Comparison of ENCODE assay signal across 8 mouse cellular contexts in the genomic region with DNA sequence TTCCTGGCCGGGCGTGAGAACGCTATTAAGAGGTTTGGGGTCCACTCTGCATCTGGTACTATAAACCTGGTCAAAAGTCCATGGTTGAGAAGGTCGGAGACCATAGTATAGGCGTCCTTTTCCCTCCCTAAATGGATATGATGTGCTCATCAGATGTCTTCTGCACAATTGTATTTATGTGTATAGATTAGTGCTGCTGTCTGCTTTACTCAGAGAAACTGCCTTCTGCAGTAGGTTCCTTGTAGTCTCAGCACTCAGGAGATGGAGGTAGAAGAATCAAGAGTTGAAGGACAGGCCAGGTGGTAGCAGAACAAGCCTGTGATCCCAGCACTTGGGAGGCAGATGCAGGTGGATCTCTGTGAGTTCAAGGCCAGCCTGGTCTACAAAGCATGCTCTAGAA. TPM values are rescaled to one million over a fixed set of nuclear protein-coding genes. Genes with fewer than 3 reads are reported as not detected.
DNase-seq lines count a peak whose midpoint lies in the region; ATAC-seq lines count a peak whose summit lies in the region.

No protein-coding gene starts in this region.

- H3K4me3 ChIP-seq in kidney, embryonic 14.5 days (ENCODE audit: low read length), result peak overlapping the region; percentile 37
- peak overlapping the region; percentile 61 for H3K4me3 ChIP-seq in brown adipose tissue, adult 24 weeks (ENCODE audit: insufficient read depth, low read depth, low read length)
- H3K4me3 ChIP-seq in hindbrain, embryonic 10.5 days, result peak overlapping the region; percentile 54

- no peaks in the 10 kb centered on the region for H3K36me3 ChIP-seq in kidney, embryonic 14.5 days (ENCODE audit: control insufficient read depth, insufficient read depth, low read length)
- no peaks in the 10 kb centered on the region for H3K36me3 ChIP-seq in hindbrain, embryonic 10.5 days

- H3K4me2 ChIP-seq in kidney, embryonic 14.5 days (replicated peaks; ENCODE audit: low read depth, low read length), result peak overlapping the region; percentile 50

- no peaks in the 10 kb centered on the region for H3K4me1 ChIP-seq in kidney, embryonic 14.5 days (ENCODE audit: control insufficient read depth, insufficient read depth, low read length)
- no peaks in the 10 kb centered on the region for H3K4me1 ChIP-seq in brown adipose tissue, adult 24 weeks (ENCODE audit: control insufficient read depth, insufficient read depth, insufficient read length, low read length)
- H3K4me1 ChIP-seq in hindbrain, embryonic 10.5 days (replicated peaks), result peaks cover 4% of the 10 kb centered on the region; the same call in 1 of the 2 replicates

- H3K9me3 ChIP-seq in kidney, embryonic 14.5 days (ENCODE audit: control insufficient read depth, low read length), result no peaks in the 10 kb centered on the region; the same call in 1 of the 2 replicates
- H3K9me3 ChIP-seq in hindbrain, embryonic 10.5 days, result no peaks in the 10 kb centered on the region

- H3K27me3 ChIP-seq in kidney, embryonic 14.5 days (ENCODE audit: control insufficient read depth, insufficient read depth, low read length), result no peaks in the 10 kb centered on the region
- no peaks in the 10 kb centered on the region for H3K27me3 ChIP-seq in hindbrain, embryonic 10.5 days (ENCODE audit: insufficient read depth, poor library complexity, severe bottlenecking)

- H3K27ac ChIP-seq in kidney, embryonic 14.5 days (ENCODE audit: low read depth, low read length), result no peak overlapping the region
- peak overlapping the region; percentile 58; the same call in 1 of the 2 replicates for H3K27ac ChIP-seq in brown adipose tissue, adult 24 weeks (replicated peaks; ENCODE audit: low read depth, low read length)
- H3K27ac ChIP-seq in hindbrain, embryonic 10.5 days, result peak overlapping the region; percentile 77

- ATAC-seq in kidney, embryonic 14.5 days (ENCODE audit: low FRiP score, low TSS enrichment), result no peak
- peak; percentile 17; the same call in 1 of the 2 replicates for ATAC-seq in megakaryocyte progenitor cell, adult 5-6 weeks (replicated peaks; ENCODE audit: poor library complexity)

- H3K9ac ChIP-seq in kidney, embryonic 14.5 days (ENCODE audit: low read depth, low read length), result peak overlapping the region; percentile 47; the same call in 1 of the 2 replicates

- WGBS in kidney, embryonic 14.5 days, result 5% methylated on average over 5 of the region's 5 CpGs
- WGBS in hindbrain, embryonic 10.5 days, result 11% methylated on average over 5 of the region's 5 CpGs

- no peak for DNase-seq in kidney, postnatal 14 days
- DNase-seq in hindbrain, embryonic 10.5 days (ENCODE audit: low spot score), result peak; percentile 12
- DNase-seq in MN1 (ENCODE audit: low spot score), result no peak
- DNase-seq in ovary, postnatal 36 days (ENCODE audit: low spot score), result no peak
- no peak for DNase-seq in kidney, postnatal 25 days

RNA-seq across cellular contexts. Expression of a gene that starts 22.6 kb away (rescaled TPM):
- 21.3 and 34.2 TPM in 2 replicates for polyA plus RNA-seq in kidney, embryonic 14.5 days (2014; fragmentation: Nextera tagmentation; extraction: Ambion mirVana)
- polyA plus RNA-seq in brown adipose tissue, adult 24 weeks (2012; ENCODE audit: insufficient read depth, insufficient read length, missing spikeins), result 6.5 and 6.6 TPM in 2 replicates
- polyA plus RNA-seq in hindbrain, embryonic 10.5 days (2016; fragmentation: Nextera tagmentation; extraction: Ambion mirVana), result 7.6 and 9.4 TPM in 2 replicates
- 9.3 and 11.2 TPM in 2 replicates for total RNA-seq in megakaryocyte progenitor cell, adult 5-6 weeks (2015)
- 2.2 and 2.9 TPM in 2 replicates for total RNA-seq in megakaryocyte progenitor cell, adult 5-6 weeks (2017)
